Mouse (Mus musculus) intestine, embryonic 14.5 days (tissue): ENCODE measurements at regions not wholly inside any gene's neighbourhood (a gene's known extent, or its start where the extent isn't known, plus 50 kb on each side); places are given as distances from the start of the nearest gene placed in this dataset.

Experiments
- ATAC-seq: fragments of 200-750 bp; cut with Nextera tagmentation; replicated peaks from 2 replicates; pipeline ENCODE4 v1.8.0; 2017; ENCODE audit warnings: low read depth, moderate number of reproducible peaks, moderate TSS enrichment, moderate library complexity; ENCODE audit not compliant: low FRiP score, low TSS enrichment
- DNase-seq: peaks from one replicate; pipeline ENCODE4 v3.0.0-alpha.2; 2018; ENCODE audit warnings: low spot score
- H3K27ac ChIP-seq: fragments of 300-500 bp; sonication (generic); 2 replicates; pipeline ENCODE4 v1.5.1; 2014; ENCODE audit warnings: low read depth, mild to moderate bottlenecking, control low read depth
- H3K27me3 ChIP-seq: fragments of 300-500 bp; sonication (generic); replicated peaks from 2 replicates; pipeline ENCODE4 v1.6.1; 2014; ENCODE audit warnings: low read length, control low read depth; ENCODE audit not compliant: control insufficient read depth, insufficient read depth
- H3K36me3 ChIP-seq: fragments of 300-500 bp; sonication (generic); 2 replicates; pipeline ENCODE4 v1.6.1; 2014; ENCODE audit warnings: low read length, control low read depth; ENCODE audit not compliant: control insufficient read depth, insufficient read depth
- H3K4me1 ChIP-seq: fragments of 300-500 bp; sonication (generic); replicated peaks from 2 replicates; pipeline ENCODE4 v1.6.1; 2014; ENCODE audit warnings: low read length, control low read depth, mixed read lengths; ENCODE audit not compliant: control insufficient read depth, insufficient read depth
- H3K4me2 ChIP-seq: fragments of 300-500 bp; sonication (generic); 2 replicates; pipeline ENCODE4 v1.6.1; 2014; ENCODE audit warnings: low read length
- H3K4me3 ChIP-seq: fragments of 300-500 bp; sonication (generic); 2 replicates; pipeline ENCODE4 v1.5.1; 2014; ENCODE audit warnings: low read depth, low read length, control low read depth, mixed read lengths
- H3K9ac ChIP-seq: fragments of 300-500 bp; sonication (generic); 2 replicates; pipeline ENCODE4 v1.6.1; 2014; ENCODE audit warnings: mild to moderate bottlenecking, low read length
- H3K9me3 ChIP-seq: fragments of 300-500 bp; sonication (generic); 2 replicates; pipeline ENCODE4 v1.6.1; 2016; ENCODE audit warnings: low read length, control low read depth; ENCODE audit not compliant: control insufficient read depth
- WGBS: fragments of 180-500 bp; shearing (Covaris S2); extraction: QIAGEN DNeasy Blood & Tissue Kit; methylation state at CpG from one replicate; pipeline ENCODE4 v1.1.7; 2014; 5-methylcytosine and 5-hydroxymethylcytosine counted together

DNA sequence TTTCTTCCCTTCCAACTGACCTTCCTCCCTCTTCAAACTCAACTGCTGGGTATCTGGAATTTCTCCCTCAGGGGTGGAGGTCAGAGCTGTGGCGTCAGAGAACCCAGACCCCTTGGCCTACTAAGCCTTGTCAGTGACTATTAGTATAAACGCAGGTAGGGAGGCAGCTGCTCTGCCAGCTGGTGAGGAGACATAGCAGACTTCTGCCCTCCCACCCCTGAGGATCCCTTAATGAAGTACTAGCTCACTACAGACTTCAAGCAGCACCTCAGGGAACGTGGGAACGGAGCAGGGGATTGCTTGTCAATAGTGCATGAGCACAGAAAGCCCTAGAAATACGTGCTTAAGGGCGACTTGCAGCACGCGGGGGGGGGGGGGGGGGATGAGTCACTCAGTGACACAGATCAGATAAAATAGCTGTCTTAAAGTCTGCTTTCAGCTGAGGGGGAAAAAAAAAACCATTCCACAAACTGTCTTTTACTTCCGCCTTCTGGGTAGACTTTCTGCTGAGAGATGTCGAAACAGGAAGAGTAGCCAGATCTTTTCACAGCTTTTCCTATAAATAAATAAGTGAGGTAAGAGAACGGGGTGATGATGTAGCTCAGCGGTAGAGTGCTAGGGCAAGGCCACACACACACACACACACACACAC lies 144.1 kb downstream of the Basp1 start:
- Histone ChIP-seq H3K4me3 (no peak overlapping the region), H3K9ac (no peak overlapping the region), H3K4me1 (peaks cover 6% of the 10 kb centered on the region), H3K9me3 (no peaks in the 10 kb centered on the region), H3K4me2 (peak overlapping the region; percentile 28), H3K27ac (no peak overlapping the region), H3K27me3 (no peaks in the 10 kb centered on the region), H3K36me3 (no peaks in the 10 kb centered on the region)
- DNase-seq (peak; percentile 55), ATAC-seq (no peak)
- WGBS: 15% methylated on average over 12 of the region's 12 CpGs

DNA sequence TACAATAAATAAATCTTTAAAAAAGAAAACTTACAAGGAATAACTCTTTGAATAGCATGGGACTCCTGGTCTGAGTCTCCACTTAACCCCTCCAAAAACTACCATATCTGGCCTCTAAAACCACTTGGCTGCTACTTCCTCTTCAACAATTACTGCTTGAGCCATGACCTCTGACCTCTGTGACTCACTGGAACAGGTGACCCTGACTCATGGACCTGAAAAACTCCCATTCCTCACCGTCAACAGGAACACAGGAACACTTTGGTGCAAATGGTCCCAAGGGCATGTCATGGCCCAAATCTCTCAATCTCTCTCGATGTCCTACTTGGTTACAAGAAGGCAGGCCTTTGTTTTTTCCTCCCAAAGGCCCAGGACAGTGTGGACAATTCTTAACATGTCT lies 145.1 kb downstream of the Basp1 start:
- 86% methylated on average over 2 of the region's 2 CpGs for WGBS
- Histone ChIP-seq H3K4me3 (no peak overlapping the region), H3K4me2 (no peak overlapping the region), H3K4me1 (peaks cover 6% of the 10 kb centered on the region), H3K36me3 (no peaks in the 10 kb centered on the region), H3K27me3 (no peaks in the 10 kb centered on the region), H3K27ac (no peak overlapping the region), H3K9ac (no peak overlapping the region), H3K9me3 (no peaks in the 10 kb centered on the region)
- no peak for DNase-seq
- no peak for ATAC-seq

DNA sequence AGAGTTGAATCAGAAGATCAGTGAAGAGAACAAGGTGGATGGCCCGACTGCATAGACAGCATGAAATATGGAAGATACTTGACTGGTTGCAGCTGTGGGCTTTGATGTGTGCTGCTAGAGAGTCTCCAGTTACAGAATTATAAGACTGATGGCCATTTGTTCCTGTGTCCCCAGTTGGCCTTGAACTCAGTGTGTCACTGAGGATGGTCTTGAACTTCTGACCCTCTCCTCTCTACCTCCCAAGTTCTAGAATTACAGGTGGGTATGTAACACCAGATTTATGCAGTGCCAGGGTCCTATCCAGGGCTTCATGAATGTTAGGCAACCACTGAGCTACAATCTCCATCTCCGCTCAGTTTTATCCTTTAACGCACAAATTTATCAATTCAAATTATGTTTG lies 146.1 kb downstream of the Basp1 start:
- Histone ChIP-seq H3K36me3 (no peaks in the 10 kb centered on the region), H3K9ac (no peak overlapping the region), H3K4me3 (no peak overlapping the region), H3K27me3 (no peaks in the 10 kb centered on the region), H3K9me3 (no peaks in the 10 kb centered on the region), H3K4me1 (peaks cover 6% of the 10 kb centered on the region), H3K27ac (no peak overlapping the region), H3K4me2 (no peak overlapping the region)
- WGBS: 73% methylated on average over 3 of the region's 3 CpGs
- no peak for ATAC-seq
- no peak for DNase-seq

DNA sequence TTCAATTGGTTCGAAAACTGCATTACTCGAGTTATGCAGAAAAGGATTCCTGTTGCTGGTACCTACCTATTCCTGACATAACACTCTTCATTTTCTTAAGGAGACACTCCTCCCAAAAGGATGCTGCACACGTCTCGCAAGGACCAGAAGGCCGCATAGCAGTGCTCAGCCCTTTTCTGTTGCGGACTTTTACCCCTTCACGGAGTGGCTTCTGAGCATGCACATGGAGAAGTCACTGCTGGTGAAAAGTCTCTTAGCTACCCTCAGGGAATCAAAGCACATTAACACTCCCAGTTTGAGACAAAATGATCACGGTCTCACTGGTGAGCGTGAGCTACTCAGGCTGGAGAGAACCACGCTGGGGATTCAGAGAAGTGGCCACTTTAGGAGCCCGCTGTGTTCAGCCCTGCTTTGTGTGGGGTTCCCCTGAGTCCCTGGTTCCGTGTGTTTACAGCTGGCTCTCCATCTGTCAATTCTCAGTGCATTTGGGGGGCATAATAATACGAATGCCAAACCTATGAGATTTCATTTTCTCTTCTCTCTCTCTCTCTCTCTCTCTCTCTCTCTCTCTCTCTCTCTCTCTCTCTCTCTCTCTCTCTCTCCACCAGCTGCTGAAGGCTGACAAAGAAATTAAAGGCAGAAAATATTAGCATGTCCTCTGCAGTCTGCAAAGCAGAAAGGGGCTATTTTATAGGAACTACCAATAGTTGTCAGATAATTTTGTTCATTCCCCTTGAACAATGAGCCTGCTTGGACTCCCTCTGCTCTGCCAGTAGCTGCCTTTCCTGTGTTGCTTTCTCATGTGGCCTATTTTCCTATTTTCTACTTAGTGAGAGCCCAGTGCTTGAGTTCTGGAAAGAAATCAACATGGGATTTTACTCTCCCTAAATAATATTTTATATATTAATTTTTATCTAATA lies 160.7 kb downstream of the Basp1 start:
- H3K27ac ChIP-seq: no peak overlapping the region
- H3K9ac ChIP-seq: no peak overlapping the region
- H3K27me3 ChIP-seq: no peaks in the 10 kb centered on the region
- WGBS: 77% methylated on average over 13 of the region's 13 CpGs
- no peak overlapping the region for H3K4me3 ChIP-seq
- H3K4me1 ChIP-seq: no peaks in the 10 kb centered on the region
- H3K36me3 ChIP-seq: no peaks in the 10 kb centered on the region
- no peaks in the 10 kb centered on the region for H3K9me3 ChIP-seq
- no peak overlapping the region for H3K4me2 ChIP-seq
- no peak for DNase-seq
- no peak for ATAC-seq

DNA sequence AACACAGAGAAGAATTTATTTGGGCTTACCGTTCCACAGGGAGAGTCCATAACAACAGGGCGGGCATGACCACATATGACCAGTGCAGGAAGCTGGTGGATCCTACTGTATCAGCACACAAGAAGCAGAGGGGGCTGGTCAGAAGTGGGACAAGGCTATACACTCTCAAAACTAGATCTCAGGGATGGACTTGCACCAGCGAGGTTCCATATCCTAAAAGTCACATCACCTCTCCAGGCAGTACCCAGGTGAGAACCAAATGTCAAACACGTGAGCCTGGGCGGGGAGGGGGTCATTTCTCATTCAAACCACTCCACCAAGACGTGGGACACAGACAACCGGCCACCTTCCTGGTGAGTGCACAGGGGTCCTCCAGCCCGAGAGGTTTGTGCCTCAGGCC lies 167.9 kb downstream of the Basp1 start:
- Histone ChIP-seq H3K9me3 (no peaks in the 10 kb centered on the region), H3K27me3 (no peaks in the 10 kb centered on the region), H3K4me1 (no peaks in the 10 kb centered on the region), H3K27ac (no peak overlapping the region), H3K36me3 (no peaks in the 10 kb centered on the region), H3K9ac (no peak overlapping the region), H3K4me3 (no peak overlapping the region), H3K4me2 (no peak overlapping the region)
- 90% methylated on average over 8 of the region's 8 CpGs for WGBS
- ATAC-seq (no peak), DNase-seq (no peak)

DNA sequence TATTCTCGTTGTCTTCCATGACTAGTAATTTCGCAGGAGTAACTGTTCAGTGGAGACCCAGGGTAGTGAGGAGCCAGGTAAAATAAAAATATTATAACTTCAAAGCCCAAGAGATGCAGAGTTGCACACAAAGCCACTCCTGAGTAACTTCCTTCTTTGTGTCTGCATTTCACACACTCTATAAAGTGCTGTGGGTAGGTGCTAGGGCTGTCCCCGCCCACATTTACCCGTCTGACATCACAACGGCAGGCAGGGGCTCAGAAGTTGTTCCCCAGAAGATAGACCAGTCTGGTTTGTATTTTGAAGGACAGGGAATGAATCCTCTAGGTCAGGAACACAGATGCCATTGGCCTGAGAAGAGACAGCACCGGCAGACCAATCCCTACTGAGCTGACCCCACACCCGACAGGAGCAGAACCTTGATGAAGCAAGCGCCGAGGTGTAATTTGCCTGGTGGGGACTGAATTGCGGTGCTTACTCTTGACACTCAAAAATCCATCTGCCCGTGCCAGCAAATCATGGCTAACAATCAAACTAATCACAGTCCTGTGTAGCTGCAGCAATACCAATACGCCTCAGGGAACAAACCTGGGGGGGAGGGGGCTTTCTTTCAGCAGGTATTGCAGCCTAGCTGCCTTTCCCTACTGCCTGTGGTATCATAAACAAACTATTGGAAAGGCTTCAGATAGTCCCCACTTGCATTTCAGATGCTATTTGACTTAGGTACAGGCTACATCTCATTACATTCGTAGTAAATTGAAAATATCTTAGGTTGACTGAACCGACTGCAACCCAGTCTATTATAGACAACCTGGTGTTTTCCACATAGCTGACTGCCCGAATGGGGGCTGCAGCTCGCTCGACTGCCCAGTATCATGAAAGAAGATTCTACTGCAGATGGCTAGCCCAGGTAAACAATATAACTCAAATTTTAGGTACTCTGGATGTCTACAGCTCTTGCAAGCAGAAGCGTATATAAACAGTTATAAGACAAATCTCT lies 175.6 kb downstream of the Basp1 start:
- Histone ChIP-seq H3K36me3 (no peaks in the 10 kb centered on the region), H3K4me3 (no peak overlapping the region), H3K27me3 (no peaks in the 10 kb centered on the region), H3K4me2 (no peak overlapping the region), H3K4me1 (peaks cover 7% of the 10 kb centered on the region; the same call in 1 of the 2 replicates), H3K9me3 (no peaks in the 10 kb centered on the region), H3K9ac (no peak overlapping the region), H3K27ac (no peak overlapping the region)
- ATAC-seq (no peak), DNase-seq (no peak)
- WGBS: 54% methylated on average over 18 of the region's 18 CpGs

DNA sequence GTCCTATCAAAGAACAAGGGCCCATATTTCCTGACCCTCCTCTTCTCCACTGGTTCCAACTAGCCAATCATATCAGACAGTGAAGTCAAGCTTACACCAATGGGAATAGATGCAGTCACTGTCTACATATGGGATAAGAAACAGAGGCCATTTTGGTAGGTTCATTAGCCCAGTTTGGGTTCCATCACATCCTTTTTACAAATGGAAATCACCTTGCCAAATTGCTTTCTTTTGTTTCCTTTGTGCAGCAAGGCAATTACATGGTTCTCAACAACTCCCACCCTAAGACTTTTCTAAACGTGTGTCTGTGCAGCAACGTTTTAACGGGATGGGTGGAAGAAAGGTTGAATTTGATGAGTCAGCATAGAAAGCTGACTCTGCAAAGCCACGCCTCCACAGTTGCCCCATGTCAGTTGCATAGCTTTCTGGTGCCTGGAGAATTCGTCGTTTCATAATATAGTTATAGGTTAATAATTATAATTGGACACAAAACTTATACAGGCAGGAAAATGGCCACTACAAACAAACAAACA lies 177.3 kb downstream of the Basp1 start:
- no peak overlapping the region for H3K9ac ChIP-seq
- H3K27me3 ChIP-seq: no peaks in the 10 kb centered on the region
- H3K4me2 ChIP-seq: no peak overlapping the region
- H3K27ac ChIP-seq: no peak overlapping the region
- H3K4me1 ChIP-seq: peaks cover 7% of the 10 kb centered on the region; the same call in 1 of the 2 replicates
- H3K36me3 ChIP-seq: no peaks in the 10 kb centered on the region
- H3K9me3 ChIP-seq: no peaks in the 10 kb centered on the region
- DNase-seq (no peak), ATAC-seq (no peak)
- no peak overlapping the region for H3K4me3 ChIP-seq
- WGBS: 82% methylated on average over 6 of the region's 6 CpGs

DNA sequence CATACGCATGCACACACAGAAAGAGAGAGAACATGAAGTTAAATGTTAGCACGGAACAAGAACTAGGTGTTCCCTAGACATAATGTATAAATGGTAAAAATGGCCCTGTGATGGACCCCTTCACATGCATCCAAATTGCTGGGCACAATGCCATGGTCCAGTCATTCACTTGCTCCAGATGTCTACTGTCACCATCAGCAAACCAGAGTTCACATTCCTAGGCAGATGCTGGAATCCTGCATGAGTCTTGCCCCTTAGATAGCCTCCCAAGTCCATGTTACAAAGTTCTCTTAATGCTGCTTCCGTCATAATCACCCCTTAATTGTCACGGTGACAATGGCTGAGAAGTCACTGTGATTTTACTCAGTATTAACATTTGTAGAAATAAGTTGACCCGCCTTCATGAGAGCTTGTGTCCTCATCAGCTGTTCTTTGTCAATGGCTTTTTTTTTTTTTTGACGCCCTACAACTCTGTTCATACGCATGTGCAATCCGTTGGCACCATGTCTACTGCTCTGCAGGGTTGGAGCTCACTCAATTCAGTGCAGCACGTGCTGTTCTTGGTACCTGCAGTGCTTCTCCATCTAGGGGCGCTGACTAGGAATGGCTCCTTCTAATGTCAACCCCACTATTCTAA lies 179.4 kb downstream of the Basp1 start:
- Histone ChIP-seq H3K4me3 (no peak overlapping the region), H3K4me2 (no peak overlapping the region), H3K9ac (no peak overlapping the region), H3K9me3 (no peaks in the 10 kb centered on the region), H3K27ac (no peak overlapping the region), H3K36me3 (no peaks in the 10 kb centered on the region), H3K27me3 (no peaks in the 10 kb centered on the region), H3K4me1 (peaks cover 7% of the 10 kb centered on the region; the same call in 1 of the 2 replicates)
- no peak for ATAC-seq
- DNase-seq: no peak
- whole genome bisulfite sequencing: 89% methylated on average over 10 of the region's 10 CpGs
